Mouse (Mus musculus) CH12.LX (cell line): ENCODE data around the gene Tnnt1. TPM values are rescaled to one million over a fixed set of nuclear protein-coding genes. Genes with fewer than 3 reads are reported as not detected.
A peak's percentile ranks its signal among the peaks of the same experiment; 100 is the strongest.
"Not testable (repeated sequence)": the region's sequence is repeated elsewhere in the genome, so short reads cannot be mapped to it uniquely, and the experiment has no call there.

Experiments
- DNase-seq: peaks from one replicate; pipeline ENCODE4 v3.0.0-alpha.2; 2013; ENCODE audit errors: extremely low read depth
- H3K27ac ChIP-seq: 2 replicates; pipeline ENCODE4 v1.5.1; 2012; ENCODE audit warnings: low read depth, mild to moderate bottlenecking, control low read depth, moderate library complexity; ENCODE audit not compliant: insufficient read depth
- H3K27me3 ChIP-seq: replicated peaks from 2 replicates; pipeline ENCODE3; 2012; ENCODE audit warnings: inconsistent platforms
- H3K36me3 ChIP-seq, 2 experiments: replicated peaks in 1 of 2; 2 replicates each; pipeline versions ENCODE3 to v1.6.1; 2012; ENCODE audit warnings: inconsistent platforms in 1 of 2, low read length in 1 of 2, mild to moderate bottlenecking in 1 of 2, mixed read lengths in 1 of 2, moderate library complexity in 1 of 2; ENCODE audit not compliant: control insufficient read depth in 1 of 2, insufficient read depth in 1 of 2
- H3K4me1 ChIP-seq, 2 experiments: 2 replicates each; pipeline ENCODE4 v1.6.1; 2012; ENCODE audit warnings: inconsistent platforms in 1 of 2, moderate library complexity in 1 of 2; ENCODE audit not compliant: insufficient read depth in 2 of 2, control insufficient read depth in 1 of 2
- H3K4me2 ChIP-seq: 2 replicates; pipeline ENCODE4 v1.6.1; 2012; ENCODE audit warnings: low read depth, mild to moderate bottlenecking, control low read depth; ENCODE audit not compliant: poor library complexity, insufficient read depth, severe bottlenecking
- H3K4me3 ChIP-seq, 3 experiments: fragments of 150-350 bp in 1 of 3; sonication (generic) in 1 of 3; replicated peaks in 1 of 3; 2 replicates each; pipeline versions ENCODE3 to v1.5.1; 2011 to 2012; ENCODE audit warnings: low read depth in 2 of 3, low read length in 2 of 3, mild to moderate bottlenecking in 2 of 3, moderate library complexity in 2 of 3, control low read depth in 1 of 3, improper control_type of control experiment in 1 of 3, inconsistent platforms in 1 of 3, mixed read lengths in 1 of 3; ENCODE audit not compliant: poor library complexity in 1 of 3
- H3K79me2 ChIP-seq: replicated peaks from 2 replicates; pipeline ENCODE4 v1.6.1; 2012; ENCODE audit warnings: mild to moderate bottlenecking, moderate library complexity; ENCODE audit not compliant: control insufficient read depth, poor library complexity, insufficient read depth, severe bottlenecking; ENCODE audit errors: extremely low read depth
- H3K9ac ChIP-seq: 2 replicates; pipeline ENCODE4 v1.6.1; 2012; ENCODE audit warnings: low read depth, mild to moderate bottlenecking, control low read depth, moderate library complexity; ENCODE audit not compliant: insufficient read depth
- H3K9me3 ChIP-seq: replicated peaks from 2 replicates; pipeline ENCODE3; 2012; ENCODE audit warnings: low read length, inconsistent platforms, mixed read lengths
- BHLHE40 ChIP-seq: IDR thresholded peaks from 2 replicates; pipeline ENCODE4 v1.6.1; 2011; ENCODE audit warnings: mild to moderate bottlenecking, low read depth, low read length, improper control_type of control experiment
- CHD2 ChIP-seq: IDR thresholded peaks from 2 replicates; pipeline ENCODE4 v1.6.1; 2011; ENCODE audit warnings: low read length, improper control_type of control experiment
- CTCF ChIP-seq, 2 experiments: IDR thresholded peaks in 1 of 2; conservative IDR thresholded peaks in 1 of 2; 2 replicates each; pipeline ENCODE4 v1.5.1; 2011 to 2012; ENCODE audit warnings: low read depth in 2 of 2, low read length in 2 of 2, improper control_type of control experiment in 1 of 2, inconsistent platforms in 1 of 2, mild to moderate bottlenecking in 1 of 2, moderate library complexity in 1 of 2
- ELF1 ChIP-seq: IDR thresholded peaks from 2 replicates; pipeline ENCODE4 v1.6.1; 2014; ENCODE audit warnings: low read depth, mild to moderate bottlenecking, inconsistent platforms, low read length, improper control_type of control experiment
- GABPA ChIP-seq: IDR thresholded peaks from 2 replicates; pipeline ENCODE4 v1.6.1; 2012; ENCODE audit warnings: low read depth, low read length, improper control_type of control experiment, inconsistent platforms; ENCODE audit not compliant: insufficient replicate concordance
- JUN ChIP-seq: IDR thresholded peaks from 2 replicates; pipeline ENCODE4 v1.6.1; 2011; ENCODE audit warnings: low read depth, mild to moderate bottlenecking, low read length, improper control_type of control experiment, moderate library complexity; ENCODE audit not compliant: insufficient read depth
- JUND ChIP-seq: conservative IDR thresholded peaks from 2 replicates; pipeline ENCODE4 v1.6.1; 2011; ENCODE audit warnings: low read depth, low read length, improper control_type of control experiment
- KAT2A ChIP-seq: IDR thresholded peaks from 2 replicates; pipeline ENCODE4 v1.6.1; 2012; ENCODE audit warnings: low read length, improper control_type of control experiment, inconsistent platforms; ENCODE audit not compliant: insufficient replicate concordance
- MAFK ChIP-seq: IDR thresholded peaks from 2 replicates; pipeline ENCODE4 v1.6.1; 2011; ENCODE audit warnings: low read length, improper control_type of control experiment; ENCODE audit not compliant: insufficient replicate concordance
- MAZ ChIP-seq: IDR thresholded peaks from 2 replicates; pipeline ENCODE4 v1.6.1; 2012; ENCODE audit warnings: low read depth, mild to moderate bottlenecking, inconsistent platforms, low read length, improper control_type of control experiment, moderate library complexity
- MXI1 ChIP-seq: IDR thresholded peaks from 2 replicates; pipeline ENCODE4 v1.6.1; 2011; ENCODE audit warnings: mild to moderate bottlenecking, low read depth, low read length, improper control_type of control experiment
- MYC ChIP-seq: IDR thresholded peaks from 2 replicates; pipeline ENCODE4 v1.6.1; 2011; ENCODE audit warnings: low read depth, mild to moderate bottlenecking, improper control_type of control experiment, low read length
- PAX5 ChIP-seq: IDR thresholded peaks from 2 replicates; pipeline ENCODE4 v1.6.1; 2012; ENCODE audit warnings: low read length, inconsistent platforms, mixed read lengths
- POLR2AphosphoS2 ChIP-seq: IDR thresholded peaks from 2 replicates; pipeline ENCODE4 v1.6.1; 2011; ENCODE audit warnings: low read depth, low read length, improper control_type of control experiment
- SIN3A ChIP-seq: IDR thresholded peaks from 2 replicates; pipeline ENCODE4 v1.6.1; 2012; ENCODE audit warnings: low read length, improper control_type of control experiment, inconsistent platforms
- SMC3 ChIP-seq: IDR thresholded peaks from 2 replicates; pipeline ENCODE4 v1.6.1; 2011; ENCODE audit warnings: low read depth, low read length, improper control_type of control experiment
- TBP ChIP-seq: conservative IDR thresholded peaks from 2 replicates; pipeline ENCODE4 v1.6.1; 2011; ENCODE audit warnings: low read depth, low read length, improper control_type of control experiment
- ZC3H11A ChIP-seq: IDR thresholded peaks from 2 replicates; pipeline ENCODE4 v1.6.1; 2012; ENCODE audit warnings: low read depth, mild to moderate bottlenecking, inconsistent platforms, low read length, improper control_type of control experiment
- ZKSCAN1 ChIP-seq: IDR thresholded peaks from 2 replicates; pipeline ENCODE4 v1.6.1; 2012; ENCODE audit warnings: low read depth, inconsistent platforms, low read length, improper control_type of control experiment, borderline replicate concordance
- ZMIZ1 ChIP-seq: IDR thresholded peaks from 2 replicates; pipeline ENCODE4 v1.6.1; 2012; ENCODE audit warnings: low read depth, mild to moderate bottlenecking, inconsistent platforms, low read length, improper control_type of control experiment
- ZNF384 ChIP-seq: IDR thresholded peaks from 2 replicates; pipeline ENCODE4 v1.6.1; 2012; ENCODE audit warnings: low read depth, low read length, improper control_type of control experiment, inconsistent platforms
- dilution Hi-C: fragments of 300-500 bp; cut with MboI; formaldehyde crosslinking; loops from 2 replicates; pipeline ENCODE4 v1.14.3; 2020; ENCODE audit warnings: low sequenced_read_pairs; ENCODE audit not compliant: extremely low pct_unique_long_range_greater_than_20kb, extremely low pct_ligation_motif_present
- in situ Hi-C: fragments of 300-500 bp; cut with MboI; formaldehyde crosslinking; loops from 3 replicates; pipeline ENCODE4 v1.14.3; 2019; ENCODE audit warnings: low sequenced_read_pairs, low pct_ligation_motif_present, low pct_unique_long_range_greater_than_20kb, mixed read lengths
- polyA plus RNA-seq: library from polyadenylated mRNA; unstranded; fragments of >175 nt; gene quantifications from 2 replicates; pipeline ENCODE4 v1.2.1, GENCODE M21; 2012; ENCODE audit warnings: low read depth; ENCODE audit not compliant: insufficient read length
- total RNA-seq, 2 experiments: library from RNA; depleted of rRNA; stranded (reverse); fragments of 300-350 nt in 1 of 2; fragments of >200 nt in 1 of 2; gene quantifications; 2 replicates each; pipeline ENCODE4 v1.2.3; 2012 to 2014

Tnnt1 gene
- total and polyA plus RNA-seq, 3 experiments, result 0.30 to 0.36 TPM; not detected in 1

DNA sequence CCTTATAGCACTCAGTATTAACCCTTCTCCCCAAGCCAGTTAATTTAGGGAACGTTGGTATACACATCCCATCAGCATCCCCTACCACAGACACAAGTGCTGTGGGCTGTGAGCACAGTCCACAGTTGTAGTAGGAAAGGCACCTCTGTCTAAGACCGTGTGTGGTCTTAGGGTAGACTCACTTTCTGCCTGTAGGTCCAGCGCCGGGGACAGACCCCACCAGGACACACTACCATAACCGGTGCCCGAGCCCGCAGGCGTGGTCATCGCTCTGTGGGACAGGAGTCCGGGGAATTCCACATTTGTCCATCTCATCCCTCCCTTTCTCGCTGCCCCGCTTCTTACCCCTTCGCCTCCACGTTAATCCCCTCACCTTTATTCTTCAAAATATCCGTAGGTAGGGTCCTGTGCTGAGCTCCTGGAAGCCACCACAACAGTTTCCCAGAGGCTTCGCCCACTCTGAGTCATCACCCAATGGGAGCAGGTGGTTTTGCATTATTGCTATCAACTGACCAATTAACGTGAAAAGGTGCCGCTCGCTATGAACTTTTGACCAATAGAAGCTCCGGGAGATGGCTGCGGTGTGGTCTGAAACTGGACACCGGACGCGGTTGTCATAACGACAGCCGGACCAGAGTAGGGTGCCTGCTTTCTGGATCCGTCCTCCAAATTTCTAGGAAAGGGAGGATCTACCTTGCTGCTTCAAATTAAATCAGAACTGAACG is 16.0 kb upstream of the Tnnt1 start, which contains the start of gene Dnaaf3:
Gene Dnaaf3, minus strand, starts transcription at position 449 of the 725 bp plus-strand sequence.
- in situ Hi-C loops, result no loop called here
- dilution Hi-C loops, result no loop called here
- Histone ChIP-seq H3K79me2 (no peaks in the 10 kb centered on the region), H3K4me3 (peak within 1 kb of the TSS in 1 of 3 experiments; percentile 37), H3K27ac (no peak within 1 kb of the TSS), H3K27me3 (peaks cover 32% of the 10 kb centered on the region), H3K9ac (no peak within 1 kb of the TSS), H3K4me1 (peaks cover 7 to 8% of the 10 kb centered on the region in 2 experiments), H3K36me3 (no peaks in the 10 kb centered on the region), H3K4me2 (peak within 1 kb of the TSS; percentile 4), H3K9me3 (no peaks in the 10 kb centered on the region)
- DNase-seq, result no peak
- TF ChIP-seq POLR2AphosphoS2 (no peak), CHD2 (0 out of 2 replicates have a peak, but pooled peaks have one; percentile 49), MXI1 (peak; percentile 61; the same call in 1 of the 2 replicates)

DNA sequence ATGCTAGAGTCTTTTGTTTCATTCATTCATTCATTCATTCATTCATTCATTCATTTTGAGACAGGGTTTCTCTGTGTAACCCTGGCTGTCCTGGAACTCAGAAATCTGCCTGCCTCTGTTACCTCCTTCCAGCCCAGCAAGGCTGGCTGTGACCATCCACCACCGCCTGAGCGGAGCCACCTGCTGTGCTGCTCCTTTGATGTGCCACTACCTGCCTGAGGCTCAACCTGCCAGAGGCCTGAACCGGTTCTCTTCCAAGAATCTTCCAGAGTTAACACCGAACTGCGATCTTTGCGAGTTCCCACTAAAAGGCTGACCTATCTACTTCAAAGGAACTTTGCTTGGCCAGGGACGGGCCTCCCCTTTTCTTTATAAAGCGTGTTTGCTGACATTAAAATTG is 14.0 kb upstream of the Tnnt1 start:
- H3K4me2 ChIP-seq, H3K9me3 ChIP-seq, H3K79me2 ChIP-seq, in situ Hi-C loops, H3K36me3 ChIP-seq, H3K9ac ChIP-seq, dilution Hi-C loops, DNase-seq, H3K4me3 ChIP-seq, H3K27ac ChIP-seq: not testable (repeated sequence)
- Histone ChIP-seq H3K27me3 (peaks cover 20% of the 10 kb centered on the region), H3K4me1 (peaks cover 7 to 12% of the 10 kb centered on the region in 2 experiments)

DNA sequence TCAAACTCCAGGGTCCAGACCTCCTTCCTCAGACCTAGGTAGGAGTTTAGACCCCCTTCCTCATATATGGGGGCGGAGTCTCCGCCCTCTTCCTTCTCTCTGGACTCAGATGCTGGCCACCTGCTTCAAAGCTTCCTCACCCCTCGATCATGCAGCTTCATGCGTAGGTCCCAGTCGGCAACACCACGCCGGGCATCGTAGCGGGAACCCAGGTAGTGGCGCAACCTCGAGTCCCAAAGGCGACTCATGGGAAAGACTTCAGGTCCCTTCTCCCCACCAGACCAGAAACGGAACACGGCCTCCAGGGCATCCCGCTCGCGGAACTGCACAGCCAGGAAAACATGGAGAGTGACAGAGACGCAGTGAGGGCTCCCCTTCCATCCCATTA is 11.1 kb upstream of the Tnnt1 start:
- H3K79me2 ChIP-seq, result no peaks in the 10 kb centered on the region
- H3K9me3 ChIP-seq, result no peaks in the 10 kb centered on the region
- peak overlapping the region in 2 of 3 experiments; percentile 30 to 52 for H3K4me3 ChIP-seq
- H3K36me3 ChIP-seq, result no peaks in the 10 kb centered on the region
- no peak overlapping the region for H3K9ac ChIP-seq
- TF ChIP-seq ZMIZ1 (no peak), CHD2 (no peak), PAX5 (no peak), CTCF (conservative IDR thresholded peaks at IDR 0.05 in 1 of 2, IDR thresholded peaks at IDR 0.05 in 1 of 2; ENCODE audit: low read depth in 2 of 2, low read length in 2 of 2) (no peak), GABPA (no peak), MAFK (no peak), ZC3H11A (no peak), MYC (no peak), ZKSCAN1 (no peak), SIN3A (no peak; the same call in 1 of the 2 replicates), ELF1 (no peak), POLR2AphosphoS2 (no peak), TBP (no peak), JUND (no peak), ZNF384 (no peak), MAZ (no peak), SMC3 (no peak), JUN (no peak), BHLHE40 (no peak), KAT2A (no peak)
- no peak for DNase-seq
- no peak overlapping the region for H3K27ac ChIP-seq
- dilution Hi-C loops, result no loop called here
- in situ Hi-C loops, result loop anchor here (5.0 kb wide), 1 partner anchor 50 kb away; no protein-coding TSS in a partner anchor
- H3K4me2 ChIP-seq, result peak overlapping the region; percentile 40; the same call in 1 of the 2 replicates
- peaks cover 7 to 12% of the 10 kb centered on the region in 2 experiments for H3K4me1 ChIP-seq
- H3K27me3 ChIP-seq, result peaks cover 4% of the 10 kb centered on the region
